Mouse (Mus musculus) adrenal gland, postnatal 4 days (tissue): ENCODE results near the gene Fgfbp1. TPM values are rescaled to one million over a fixed set of nuclear protein-coding genes. Genes with fewer than 3 reads are reported as not detected.

Experiments used
- DNase-seq, 2 experiments: peaks; one replicate each; pipeline ENCODE4 v3.0.0; 2021 to 2022; ENCODE audit warnings: low spot score in 2 of 2, mixed read lengths in 2 of 2
- total RNA-seq, 2 experiments: library from RNA; stranded (reverse); gene quantifications; 2 replicates each; pipeline ENCODE4 v1.2.3; 2021

The Fgfbp1 gene
- total RNA-seq, 2 experiments from 2014 or later, result 0.56 TPM; not detected in 1

DNA sequence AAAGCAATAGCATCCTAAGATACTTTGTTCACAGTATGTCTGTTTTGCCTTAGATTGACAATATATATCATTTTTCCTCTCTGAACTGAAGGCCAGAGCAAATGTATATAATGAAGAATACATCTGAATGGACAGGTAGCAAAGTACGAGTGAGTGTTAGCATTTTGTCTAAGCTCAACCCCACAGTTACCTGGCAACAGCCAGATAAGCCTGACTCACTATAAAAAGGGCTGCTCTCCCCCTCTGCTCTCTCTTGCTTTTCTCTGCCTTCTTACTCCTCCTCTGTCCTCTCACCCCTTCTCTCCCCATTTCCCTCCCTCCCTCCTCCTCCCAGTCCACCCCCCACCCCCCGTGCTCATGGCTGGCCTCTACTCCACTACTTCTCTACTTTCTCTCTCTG, 48.3 kb downstream of the Fgfbp1 start:
- no peak for DNase-seq

Other genes starting within 250 kb of the Fgfbp1 start
- 1 to 10 TPM in 1 of 2 experiments, under 1 TPM in 1; 0.67 to 1.6 TPM for gene Bst1, start 162.9 kb downstream of the Fgfbp1 start, total RNA-seq
- gene Fbxl5, start 160.1 kb downstream of the Fgfbp1 start, total RNA-seq, result 10 to 100 TPM; 65.3 to 74.3 TPM
- 10 to 100 TPM; 16.3 to 19.6 TPM for gene Cd38, start 113.2 kb downstream of the Fgfbp1 start, total RNA-seq
- gene Gm7879, start 68.6 kb downstream of the Fgfbp1 start, total RNA-seq, result 10 to 100 TPM; 18.9 to 19.6 TPM
- 10 to 100 TPM; 10.2 to 18.4 TPM for gene Prom1, start 120.3 kb upstream of the Fgfbp1 start, total RNA-seq
- 10 to 100 TPM; 45.8 to 48.3 TPM for gene Tapt1, start 244.8 kb upstream of the Fgfbp1 start, total RNA-seq